Comparison of ENCODE assay signal across 16 mouse cellular contexts in the genomic region with DNA sequence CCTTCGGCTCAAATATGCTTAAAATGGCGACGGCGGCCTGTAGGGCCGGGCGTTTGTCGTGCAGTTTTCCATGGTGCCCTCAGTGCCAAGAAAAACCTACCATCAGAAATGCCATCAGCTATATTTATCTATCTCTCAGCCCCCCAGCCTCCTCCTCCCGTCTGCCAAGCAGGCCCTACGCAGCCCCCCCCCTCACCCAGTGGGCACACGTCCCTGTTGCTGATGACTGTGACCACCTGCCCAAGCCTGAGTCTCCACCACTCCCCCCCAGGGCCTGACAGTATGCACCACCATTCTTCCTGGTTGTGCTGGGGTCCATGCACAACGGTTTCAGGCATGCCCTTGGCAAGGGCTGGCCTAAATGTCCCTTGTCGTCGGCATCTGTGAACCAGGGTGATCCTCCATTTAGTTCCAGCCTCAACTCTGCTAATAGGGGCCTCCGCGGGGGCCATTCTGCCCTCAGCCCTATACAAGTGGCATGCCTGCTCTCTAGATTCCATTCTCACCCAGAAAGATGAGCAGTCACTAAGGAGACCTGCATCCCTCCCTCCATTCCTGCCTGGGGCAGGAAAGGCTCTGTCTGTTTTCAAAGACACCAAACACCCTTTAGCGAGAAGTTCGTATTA. TPM values are rescaled to one million over a fixed set of nuclear protein-coding genes. Genes with fewer than 3 reads are reported as not detected.
DNase-seq lines count a peak whose midpoint lies in the region; ATAC-seq and TF ChIP-seq lines count a peak whose summit lies in the region.
"Had no signal": no experiment of that assay in that cellular context is flagged by ENCODE, and none has a peak within 500 bp of the region (broad histone marks: within the 10 kb centered on the region; RNA-seq: fewer than 3 reads in every experiment).

No protein-coding gene starts in this region.

- H3K27me3 ChIP-seq in liver, adult 2 months (ENCODE audit: control insufficient read depth, insufficient read depth, low read length) = no peaks in the 10 kb centered on the region
- peaks cover 45% of the 10 kb centered on the region for H3K27me3 ChIP-seq in forebrain, embryonic 13.5 days
- H3K27me3 ChIP-seq in limb, embryonic 13.5 days = peaks cover 21% of the 10 kb centered on the region; the same call in 1 of the 2 replicates

- H3K36me3 ChIP-seq in liver, adult 2 months (ENCODE audit: control insufficient read depth, insufficient read depth, low read length) = no peaks in the 10 kb centered on the region
- H3K36me3 ChIP-seq in forebrain, embryonic 13.5 days (ENCODE audit: poor library complexity, severe bottlenecking) = peaks cover 54% of the 10 kb centered on the region
- H3K36me3 ChIP-seq in limb, embryonic 13.5 days = peaks cover 77% of the 10 kb centered on the region

- peak overlapping the region; percentile 6; the same call in 1 of the 2 replicates for H3K27ac ChIP-seq in liver, adult 2 months (replicated peaks; ENCODE audit: insufficient read depth, low read depth, low read length)
- peak overlapping the region; percentile 61 for H3K27ac ChIP-seq in forebrain, embryonic 13.5 days
- peak overlapping the region; percentile 15; the same call in 1 of the 2 replicates for H3K27ac ChIP-seq in limb, embryonic 13.5 days
- H3K27ac ChIP-seq: heart, embryonic 13.5 days had no signal

- H3K4me2 ChIP-seq in forebrain, embryonic 13.5 days = peak overlapping the region; percentile 64
- H3K4me2 ChIP-seq in limb, embryonic 13.5 days (replicated peaks) = no peak overlapping the region
- H3K4me2 ChIP-seq: heart, embryonic 13.5 days; liver, embryonic 11.5 days had no signal

- TF ChIP-seq POLR2A in liver, adult 2 months (IDR thresholded peaks at IDR 0.05; ENCODE audit: extremely low read depth, insufficient read depth, low read length) = no peak

- peaks cover 24% of the 10 kb centered on the region for H3K4me1 ChIP-seq in liver, adult 2 months (ENCODE audit: control insufficient read depth, insufficient read depth, low read length)
- H3K4me1 ChIP-seq in forebrain, embryonic 13.5 days = peaks cover 72% of the 10 kb centered on the region
- H3K4me1 ChIP-seq in limb, embryonic 13.5 days = peaks cover 62% of the 10 kb centered on the region

- H3K4me3 ChIP-seq in liver, adult 2 months (ENCODE audit: insufficient read depth, low read depth, low read length) = no peak overlapping the region
- H3K4me3 ChIP-seq in forebrain, embryonic 13.5 days = peak overlapping the region; percentile 27
- H3K4me3 ChIP-seq in limb, embryonic 13.5 days = no peak overlapping the region
- H3K4me3 ChIP-seq: heart, embryonic 13.5 days had no signal

- 93% methylated on average over 17 of the region's 17 CpGs for WGBS in liver, adult 2 months
- 65% methylated on average over 17 of the region's 17 CpGs for WGBS in forebrain, embryonic 13.5 days
- WGBS in limb, embryonic 13.5 days = 81% methylated on average over 17 of the region's 17 CpGs

- ATAC-seq in forebrain, embryonic 13.5 days = no peak
- ATAC-seq in limb, embryonic 13.5 days (ENCODE audit: low FRiP score, low read depth) = no peak
- no peak for ATAC-seq in frontal cortex, adult (ENCODE audit: low TSS enrichment)

- DNase-seq in cerebellum, postnatal 36 days = peak; percentile 37 to 52
- no peak for DNase-seq in cerebellum, adult 18-20 months
- no peak for DNase-seq in liver, adult 2 months (ENCODE audit: extremely low read depth, low read depth, low spot score)
- no peak for DNase-seq in liver
- no peak for DNase-seq in gastrocnemius, postnatal 25 days
- DNase-seq: adrenal gland, postnatal 14 days; kidney, adult 8-10 months; kidney, postnatal 4 days; right cerebral cortex, postnatal 25 days; thymus, adult 18-20 months had no signal

- no peak overlapping the region for H3K9ac ChIP-seq in liver, adult 2 months (ENCODE audit: low read depth, low read length)
- peak overlapping the region; percentile 68 for H3K9ac ChIP-seq in forebrain, embryonic 13.5 days
- H3K9ac ChIP-seq in limb, embryonic 13.5 days = no peak overlapping the region

- H3K79me2 ChIP-seq in liver, adult 2 months (ENCODE audit: control insufficient read depth, insufficient read depth, low read length) = peaks cover 39% of the 10 kb centered on the region

- H3K9me3 ChIP-seq in forebrain, embryonic 13.5 days (replicated peaks) = no peaks in the 10 kb centered on the region
- H3K9me3 ChIP-seq in limb, embryonic 13.5 days = no peaks in the 10 kb centered on the region
- H3K9me3 ChIP-seq: heart, embryonic 13.5 days had no signal

- no peak for TF ChIP-seq CTCF in liver, adult 2 months (IDR thresholded peaks at IDR 0.05; ENCODE audit: low read depth, low read length)

RNA-seq across cellular contexts. Expression of a gene that starts 35.2 kb away (rescaled TPM):
- 20.7 and 27.5 TPM in 2 replicates for total RNA-seq in liver, adult 2 months (2014; rRNA removed)
- polyA plus RNA-seq in liver, adult 2 months (2012; rRNA removed) = 32.9 and 34.4 TPM in 2 replicates
- 127 and 145 TPM in 2 replicates for polyA plus RNA-seq in forebrain, embryonic 13.5 days (2015; fragmentation: Nextera tagmentation; extraction: Ambion mirVana)
- polyA plus RNA-seq in limb, embryonic 13.5 days (2015; fragmentation: Nextera tagmentation; extraction: Ambion mirVana) = 46.9 and 48.0 TPM in 2 replicates
- total RNA-seq in gastrocnemius, postnatal 25 days (2021) = 100 to 1,000 TPM; 447 to 529 TPM

RNA-seq across cellular contexts. Expression of a gene that starts 42.2 kb away (rescaled TPM):
- total RNA-seq in liver, adult 2 months (2014; rRNA removed) = not detected in 2 replicates
- 0.19 TPM in 1 of 2 replicates, not detected in the other for polyA plus RNA-seq in liver, adult 2 months (2012; rRNA removed)
- polyA plus RNA-seq in forebrain, embryonic 13.5 days (2015; fragmentation: Nextera tagmentation; extraction: Ambion mirVana) = 3.7 and 3.8 TPM in 2 replicates
- polyA plus RNA-seq in limb, embryonic 13.5 days (2015; fragmentation: Nextera tagmentation; extraction: Ambion mirVana) = 7.1 and 9.8 TPM in 2 replicates
- total RNA-seq in gastrocnemius, postnatal 25 days (2021) = under 1 TPM; 0.54 to 0.67 TPM
- total RNA-seq: left cerebral cortex, adult 18-20 months had no signal

RNA-seq across cellular contexts. Expression of a gene that starts 57.6 kb away (rescaled TPM):
- total RNA-seq in liver, adult 2 months (2014; rRNA removed) = 0.94 and 1.8 TPM in 2 replicates
- polyA plus RNA-seq in liver, adult 2 months (2012; rRNA removed) = 2.0 and 2.6 TPM in 2 replicates
- polyA plus RNA-seq in forebrain, embryonic 13.5 days (2015; fragmentation: Nextera tagmentation; extraction: Ambion mirVana) = 7.3 and 8.2 TPM in 2 replicates
- 6.3 TPM in 2 replicates for polyA plus RNA-seq in limb, embryonic 13.5 days (2015; fragmentation: Nextera tagmentation; extraction: Ambion mirVana)
- total RNA-seq in gastrocnemius, postnatal 25 days (2021) = 1 to 10 TPM; 9.5 to 9.6 TPM

Comparison
In these comparisons a context has a peak if more than half of its experiments do, and no peak if none do; other contexts are left out.
1. DNase-seq: peak in cerebellum, postnatal 36 days (2 of 2); none in cerebellum, adult 18-20 months (0 of 2), liver, adult 2 months (single experiment), liver (single experiment) and gastrocnemius, postnatal 25 days (single experiment).
2. H3K27ac ChIP-seq: peak in every context shown above with its lines; median percentile 61 in forebrain, embryonic 13.5 days; 15 in limb, embryonic 13.5 days; 6 in liver, adult 2 months.